Mouse (Mus musculus): Measurements from ENCODE around the gene Hoxc11.

Hoxc11 gene

DNA sequence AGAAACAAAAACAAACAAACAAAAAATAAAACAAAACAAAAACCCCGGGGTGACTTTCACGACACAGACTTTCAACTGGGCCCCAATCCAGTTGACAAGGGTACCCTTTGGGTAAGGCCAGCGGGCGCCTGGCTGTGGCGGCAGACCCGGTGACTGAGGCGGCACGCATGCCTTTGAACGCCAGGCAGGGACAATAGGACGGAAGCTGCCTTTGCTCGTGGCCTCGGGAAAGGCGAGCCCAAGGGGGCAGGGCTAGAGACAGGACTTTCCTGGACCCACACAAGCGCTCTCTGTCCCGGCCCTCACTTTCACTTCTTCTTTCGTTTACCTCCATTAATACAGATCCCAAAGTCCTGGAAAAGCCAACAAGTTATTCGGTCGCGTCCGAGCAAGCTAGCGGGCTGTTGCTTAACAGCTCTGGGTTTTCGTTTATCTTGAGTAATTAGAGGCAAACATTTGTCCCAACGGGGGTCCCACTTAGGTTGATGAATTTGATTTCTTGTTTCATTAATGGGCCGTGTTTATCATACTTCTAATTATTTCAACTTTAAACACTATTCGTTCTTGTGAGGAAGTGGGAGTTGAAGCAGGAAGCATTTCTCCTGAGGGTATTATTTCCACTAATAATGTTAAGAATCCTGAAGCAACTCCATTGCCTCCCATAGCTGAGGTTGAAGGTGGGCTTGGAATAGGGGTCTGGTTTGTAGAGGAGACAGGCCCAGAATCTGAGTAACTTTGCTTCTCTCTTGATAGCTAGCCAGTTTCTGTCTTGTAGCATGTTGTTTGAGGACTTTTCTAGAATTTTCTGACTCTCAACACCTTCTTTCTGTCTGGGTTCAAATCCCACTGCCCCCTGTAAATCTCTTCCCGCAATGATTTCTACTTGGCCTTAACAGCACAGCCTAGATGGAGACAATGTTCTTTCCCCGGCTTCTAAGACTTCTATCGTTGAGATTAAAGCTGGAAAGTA is 9.7 kb downstream of the Hoxc11 start:
- no peak for DNase-seq (ENCODE audit: low spot score in 2 of 2)

DNA sequence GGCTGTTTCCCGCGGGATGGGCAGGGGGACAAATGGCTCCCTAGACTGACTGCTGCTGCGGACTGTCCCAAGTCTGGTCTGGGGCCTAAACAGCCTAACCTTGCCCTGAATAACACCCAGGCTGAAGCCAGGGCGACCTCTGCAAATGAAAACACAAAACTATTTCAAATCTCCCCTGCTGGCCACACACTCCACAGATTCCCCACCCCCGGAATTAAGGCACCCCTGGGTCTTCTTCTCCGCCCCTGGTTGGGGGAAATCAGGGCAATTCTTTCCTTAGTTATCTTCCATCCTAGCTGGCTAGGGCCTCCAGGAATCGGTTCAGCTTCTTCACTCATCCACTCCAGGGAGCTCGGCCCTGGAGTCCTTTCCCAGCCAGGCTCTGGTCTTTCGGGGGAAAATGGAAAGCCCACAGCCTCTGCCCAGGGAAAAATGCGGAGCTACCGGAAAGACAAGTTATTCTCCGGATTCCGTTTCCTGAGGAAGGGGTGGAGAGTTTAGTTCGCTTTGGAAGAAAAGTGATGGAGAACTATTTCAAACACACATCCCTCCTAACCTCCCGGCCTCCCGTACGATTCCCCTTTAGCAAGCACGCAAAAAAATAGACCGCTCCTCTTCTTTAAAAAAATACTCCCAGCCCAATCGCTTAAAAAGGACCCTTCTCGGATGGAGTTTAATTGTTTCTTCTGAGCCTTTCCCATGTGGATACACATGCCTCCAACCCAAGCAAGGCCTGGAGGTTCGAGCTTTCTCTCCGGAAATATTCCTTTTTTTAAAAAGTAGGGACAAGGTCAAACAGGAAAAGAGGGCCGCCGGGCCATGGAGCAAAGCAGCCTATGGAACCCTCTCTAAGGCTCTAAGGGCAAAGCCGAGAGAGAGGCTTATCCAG is 11.0 kb downstream of the Hoxc11 start:
- no peak for DNase-seq (ENCODE audit: low spot score in 2 of 2)

DNA sequence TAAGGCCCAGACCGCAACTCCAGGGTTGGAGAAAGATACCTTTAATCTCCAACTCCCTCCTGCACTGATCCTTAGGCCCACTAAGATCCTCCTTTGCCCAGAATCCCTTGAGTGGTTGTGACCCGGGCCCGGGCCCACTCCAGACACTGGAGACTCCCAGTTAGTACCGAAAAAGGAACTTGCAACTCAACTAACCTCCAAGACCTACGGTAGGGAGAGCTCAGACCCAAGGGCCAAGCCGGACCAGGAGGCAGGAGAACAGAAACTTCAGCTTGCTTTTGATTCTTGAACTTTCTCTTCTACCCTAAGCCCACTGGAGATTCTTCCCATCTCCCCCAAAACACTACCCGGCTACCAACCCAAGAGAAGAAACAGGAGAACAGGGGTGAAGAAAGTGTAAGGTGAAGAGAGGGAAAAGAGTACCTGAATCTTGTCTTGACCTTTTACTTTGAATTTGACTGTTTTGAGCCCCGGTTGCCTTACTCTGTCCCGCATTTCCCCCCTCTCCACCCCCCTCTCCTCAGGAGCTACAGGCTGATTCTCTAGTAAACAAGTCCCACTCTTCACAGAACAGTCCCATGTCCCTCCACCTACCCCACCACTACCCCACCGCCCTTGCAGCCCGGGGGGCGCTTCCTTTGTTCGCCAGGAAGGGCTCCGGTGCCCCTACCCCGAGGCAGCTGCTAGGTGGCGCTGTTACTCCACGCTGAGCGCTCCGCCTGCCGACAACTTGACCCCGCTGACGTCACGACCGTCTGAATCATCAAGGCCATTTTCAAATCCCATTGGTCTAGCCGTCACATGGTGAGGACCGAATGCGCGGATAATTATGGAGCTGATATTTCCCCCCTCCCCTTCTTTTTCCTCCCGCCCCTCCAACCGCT is 11.9 kb downstream of the Hoxc11 start:
- DNase-seq (ENCODE audit: low spot score in 2 of 2): no peak

DNA sequence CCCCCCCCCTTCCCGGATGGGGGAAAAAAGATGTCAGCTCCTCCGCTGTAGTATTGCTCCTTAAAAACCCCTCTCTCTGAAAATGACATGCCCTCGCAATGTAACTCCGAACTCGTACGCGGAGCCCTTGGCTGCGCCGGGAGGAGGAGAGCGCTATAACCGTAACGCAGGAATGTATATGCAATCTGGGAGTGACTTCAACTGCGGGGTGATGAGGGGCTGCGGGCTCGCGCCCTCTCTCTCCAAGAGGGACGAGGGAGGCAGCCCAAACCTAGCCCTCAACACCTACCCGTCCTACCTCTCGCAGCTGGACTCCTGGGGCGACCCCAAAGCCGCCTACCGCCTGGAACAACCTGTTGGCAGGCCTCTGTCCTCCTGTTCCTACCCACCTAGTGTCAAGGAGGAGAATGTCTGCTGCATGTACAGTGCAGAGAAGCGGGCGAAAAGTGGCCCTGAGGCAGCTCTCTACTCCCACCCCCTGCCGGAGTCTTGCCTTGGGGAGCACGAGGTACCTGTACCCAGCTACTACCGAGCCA is 12.6 kb downstream of the Hoxc11 start, which contains the start of gene Hoxc10:
Hoxc10 (plus strand) TSS at position 21 of the 536 bp plus-strand sequence.
- no peak for DNase-seq (ENCODE audit: low spot score in 2 of 2)

DNA sequence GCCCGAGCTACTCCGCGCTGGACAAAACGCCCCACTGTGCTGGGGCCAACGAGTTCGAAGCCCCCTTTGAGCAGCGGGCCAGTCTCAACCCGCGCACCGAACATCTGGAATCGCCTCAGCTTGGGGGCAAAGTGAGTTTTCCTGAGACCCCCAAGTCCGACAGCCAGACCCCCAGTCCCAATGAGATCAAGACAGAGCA is 13.0 kb downstream of the Hoxc11 start, which contains the start of gene Hoxc5:
Hoxc5 (plus strand) TSS at position 132 of the 199 bp plus-strand sequence.
- no peak for DNase-seq (ENCODE audit: low spot score in 2 of 2)

DNA sequence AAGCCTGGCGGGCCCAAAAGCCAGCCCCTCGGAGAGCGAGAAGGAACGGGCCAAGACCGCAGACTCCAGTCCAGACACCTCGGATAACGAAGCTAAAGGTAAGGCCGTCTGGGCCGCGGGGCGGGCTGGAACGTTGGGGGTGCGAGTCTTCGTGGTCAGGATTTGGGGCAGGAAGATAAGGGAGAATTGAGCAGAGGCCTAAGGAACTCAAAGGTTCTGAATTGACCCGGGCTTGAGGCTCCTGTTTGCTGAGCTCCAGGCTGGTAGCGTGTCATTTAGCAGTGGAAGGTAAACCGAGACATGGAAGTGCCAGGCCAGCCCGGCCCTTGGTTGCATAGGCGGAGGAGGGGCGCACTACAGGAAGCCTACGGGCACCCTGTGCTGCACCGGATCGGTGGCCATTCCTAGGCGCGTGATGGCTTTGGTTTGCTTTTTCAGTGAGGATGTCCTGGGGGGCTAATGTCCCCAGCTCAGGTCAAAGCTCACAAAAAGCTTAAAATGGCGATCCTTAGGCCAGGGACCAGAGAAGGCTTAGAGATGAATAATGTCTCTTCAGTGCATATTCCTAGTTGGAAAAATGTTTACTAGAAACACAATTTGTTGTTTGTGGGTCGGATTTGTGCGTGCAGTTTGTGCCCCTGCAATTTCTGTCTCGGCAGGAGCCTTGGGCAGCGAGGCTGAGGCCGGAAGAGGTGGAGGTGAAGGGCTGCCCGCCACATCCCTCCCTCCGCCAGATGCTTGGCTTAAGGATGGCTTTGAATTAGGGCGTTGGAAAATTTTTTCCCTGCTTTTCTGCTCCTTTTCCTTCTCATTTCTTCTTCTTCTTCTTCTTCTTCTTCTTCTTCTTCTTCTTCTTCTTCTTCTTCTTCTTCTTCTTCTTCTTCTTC is 13.5 kb downstream of the Hoxc11 start:
- DNase-seq (ENCODE audit: low spot score in 2 of 2): no peak

DNA sequence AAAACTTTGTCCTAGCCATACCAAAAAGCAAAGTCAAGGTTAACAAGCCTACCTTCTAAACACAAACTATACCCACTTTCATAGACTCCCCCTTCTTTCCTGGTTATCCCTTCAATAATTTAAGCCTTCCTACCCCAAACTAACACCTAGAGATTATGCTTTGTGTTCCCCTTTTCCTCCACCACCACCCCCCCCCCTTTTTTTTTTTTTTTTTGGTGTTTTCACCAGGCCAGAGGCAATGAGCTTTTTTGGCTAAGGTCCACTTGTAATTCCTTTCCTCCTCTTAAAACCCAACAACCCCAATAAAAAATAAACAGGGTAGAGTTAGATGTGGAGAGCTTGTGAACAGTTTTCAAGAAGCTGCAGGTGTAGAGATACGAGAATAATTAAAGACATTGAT is 15.1 kb downstream of the Hoxc11 start:
- DNase-seq (ENCODE audit: low spot score in 2 of 2): no peak

DNA sequence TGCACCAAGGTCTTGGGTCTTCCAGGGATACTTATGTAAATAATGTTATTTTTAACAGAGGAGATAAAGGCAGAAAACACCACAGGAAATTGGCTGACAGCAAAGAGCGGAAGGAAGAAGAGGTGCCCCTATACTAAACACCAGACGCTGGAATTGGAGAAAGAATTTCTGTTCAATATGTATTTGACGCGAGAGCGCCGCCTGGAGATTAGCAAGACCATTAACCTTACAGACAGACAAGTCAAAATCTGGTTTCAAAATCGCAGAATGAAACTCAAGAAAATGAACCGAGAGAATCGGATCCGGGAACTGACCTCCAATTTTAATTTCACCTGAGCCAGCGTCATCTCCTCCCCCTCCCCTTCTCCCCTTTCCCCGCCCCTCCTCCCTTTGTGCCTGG is 16.5 kb downstream of the Hoxc11 start:
- DNase-seq (ENCODE audit: low spot score in 2 of 2): no peak

DNA sequence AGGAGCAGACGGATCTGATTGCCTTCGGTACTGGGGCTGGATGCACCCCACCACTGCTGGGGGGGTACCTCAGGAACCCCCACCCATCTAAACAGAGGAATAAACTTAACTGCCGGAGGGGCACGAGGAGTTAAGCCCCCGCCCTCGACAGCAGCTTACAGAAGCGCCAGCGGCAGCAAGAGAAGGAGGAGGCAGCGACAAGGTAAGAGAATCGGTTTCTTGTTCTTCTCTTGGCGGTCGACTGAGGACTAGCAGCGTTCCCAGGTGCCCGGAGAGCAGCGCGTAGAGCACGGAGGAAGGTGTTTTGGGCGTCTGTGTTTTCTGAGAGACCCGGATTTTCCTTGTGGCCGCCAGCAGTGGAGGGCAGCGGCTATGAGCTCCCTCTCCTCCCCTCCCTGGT is 18.0 kb downstream of the Hoxc11 start:
- DNase-seq (ENCODE audit: low spot score in 2 of 2): no peak

DNA sequence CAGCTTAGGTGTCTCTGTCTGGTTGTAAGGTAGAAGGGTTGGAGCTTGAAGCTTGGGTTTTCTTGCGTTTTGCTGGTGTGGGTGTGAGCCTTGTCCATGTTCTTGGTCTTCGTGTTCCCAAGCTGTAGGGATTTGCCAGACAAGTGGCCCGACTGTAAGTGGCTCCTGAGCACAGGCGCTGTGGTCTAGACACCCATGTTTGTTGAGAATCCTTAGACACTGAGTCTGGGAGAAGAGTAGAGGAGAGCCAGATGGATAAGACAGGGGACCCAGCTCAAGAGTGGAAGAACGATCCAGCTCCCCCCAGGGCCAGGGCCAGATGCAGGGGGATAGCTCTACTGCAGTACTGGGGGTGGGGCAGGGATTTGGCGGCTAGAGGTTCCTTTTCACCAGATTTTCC is 18.5 kb downstream of the Hoxc11 start:
- DNase-seq (ENCODE audit: low spot score in 2 of 2): no peak

DNA sequence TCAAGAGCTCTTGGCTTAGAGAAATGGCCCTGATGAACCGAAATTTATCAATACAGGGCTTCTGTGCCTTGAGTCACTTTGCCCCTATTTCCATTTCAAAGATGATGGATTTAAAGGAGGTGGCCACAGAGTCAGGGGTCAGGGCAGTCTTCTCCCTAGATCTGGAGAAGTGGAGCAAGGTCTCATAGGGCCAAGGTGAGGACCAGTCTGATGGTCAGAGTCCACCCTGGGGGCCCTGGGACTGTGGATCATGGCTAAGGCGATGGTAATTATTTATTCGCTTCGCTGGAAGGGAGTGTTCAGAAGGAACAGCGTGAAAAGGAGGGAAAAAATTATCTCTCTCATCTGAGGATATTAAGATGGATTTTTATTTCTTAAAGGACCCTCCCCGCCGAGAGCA is 20.8 kb downstream of the Hoxc11 start:
- no peak for DNase-seq (ENCODE audit: low spot score in 2 of 2)

DNA sequence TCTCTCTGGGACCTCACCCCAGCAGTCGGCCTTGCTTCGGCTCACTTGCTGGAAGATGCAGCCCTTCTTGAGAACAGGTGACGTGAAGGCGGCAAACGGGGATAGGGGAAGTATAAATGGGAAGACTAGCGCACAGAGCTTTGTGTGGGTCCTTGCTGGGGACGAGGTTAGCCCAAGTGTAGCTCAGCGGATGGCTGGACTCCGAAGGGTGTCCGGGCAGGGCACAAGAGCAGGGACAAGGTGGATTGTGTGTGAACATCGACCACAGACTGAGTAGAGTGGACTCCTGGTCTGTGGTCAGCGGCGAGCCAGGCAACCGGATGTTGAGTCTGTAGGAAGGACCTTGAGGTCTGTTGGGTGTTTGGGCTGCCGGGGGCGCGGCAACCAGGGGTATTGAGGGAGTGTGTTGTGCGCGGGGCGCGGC is 21.5 kb downstream of the Hoxc11 start:
- DNase-seq (ENCODE audit: low spot score in 2 of 2): no peak

DNA sequence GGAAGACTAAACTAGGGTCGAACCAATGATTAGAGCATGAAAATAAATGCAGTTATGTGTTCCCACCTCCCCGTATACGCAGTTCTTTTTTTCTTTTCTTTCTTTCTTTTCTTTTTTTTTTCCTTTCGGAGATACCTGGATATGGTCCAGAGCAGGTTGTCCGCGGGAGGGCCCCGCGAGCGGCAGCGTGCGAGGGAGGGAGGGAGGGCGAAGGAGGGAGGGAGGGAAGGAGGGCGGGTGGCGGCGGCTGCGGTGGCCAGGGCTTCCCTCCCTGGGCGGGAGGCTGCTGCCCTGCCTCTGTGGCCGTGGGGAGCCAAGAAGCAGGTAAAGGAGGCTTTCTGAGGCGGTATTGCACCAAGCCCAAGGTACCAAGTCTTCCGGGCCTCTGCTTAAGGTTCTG is 21.9 kb downstream of the Hoxc11 start, which contains the start of gene Hoxc9:
Hoxc9 (plus strand) TSS at position 269 of the 400 bp plus-strand sequence.
- DNase-seq (ENCODE audit: low spot score in 2 of 2): no peak

DNA sequence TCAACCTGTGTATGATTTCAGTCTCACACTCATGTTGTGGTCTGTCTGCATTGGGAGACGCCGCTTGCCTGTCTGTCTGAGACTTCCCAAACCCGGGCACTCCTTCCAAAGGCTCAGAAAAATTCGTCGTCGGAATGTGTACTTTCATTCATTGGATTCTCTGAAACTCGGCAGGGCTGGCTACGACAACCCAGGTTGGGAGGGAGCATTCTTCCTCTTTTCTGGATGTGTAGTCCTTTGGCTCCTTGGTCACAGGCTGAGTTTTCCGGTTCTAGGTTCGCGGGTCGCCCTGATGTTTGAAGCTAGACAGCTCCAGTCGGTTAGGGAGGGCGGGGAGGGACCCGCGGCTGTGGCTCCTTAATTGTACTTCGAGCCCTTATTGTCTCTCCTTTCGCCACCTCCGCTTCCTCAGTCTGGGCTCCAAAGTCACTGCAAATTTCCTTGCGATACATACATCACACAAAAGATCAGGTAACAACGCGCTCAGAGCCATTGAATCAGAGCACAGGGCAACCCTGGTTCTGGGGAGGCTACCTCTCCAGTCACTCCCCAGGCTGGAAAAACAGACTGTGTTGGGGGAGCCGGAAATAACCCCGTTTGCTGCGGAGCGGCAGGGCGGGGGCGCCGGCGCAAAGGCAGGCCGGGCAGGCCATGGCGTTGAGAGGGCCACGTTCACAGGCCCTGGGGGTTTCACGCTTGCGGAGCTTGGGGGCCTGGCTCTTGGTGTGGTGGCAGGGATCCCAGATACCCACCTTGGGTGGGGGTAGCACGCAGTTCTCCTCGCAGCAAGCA is 22.6 kb downstream of the Hoxc11 start:
- DNase-seq (ENCODE audit: low spot score in 2 of 2): no peak

DNA sequence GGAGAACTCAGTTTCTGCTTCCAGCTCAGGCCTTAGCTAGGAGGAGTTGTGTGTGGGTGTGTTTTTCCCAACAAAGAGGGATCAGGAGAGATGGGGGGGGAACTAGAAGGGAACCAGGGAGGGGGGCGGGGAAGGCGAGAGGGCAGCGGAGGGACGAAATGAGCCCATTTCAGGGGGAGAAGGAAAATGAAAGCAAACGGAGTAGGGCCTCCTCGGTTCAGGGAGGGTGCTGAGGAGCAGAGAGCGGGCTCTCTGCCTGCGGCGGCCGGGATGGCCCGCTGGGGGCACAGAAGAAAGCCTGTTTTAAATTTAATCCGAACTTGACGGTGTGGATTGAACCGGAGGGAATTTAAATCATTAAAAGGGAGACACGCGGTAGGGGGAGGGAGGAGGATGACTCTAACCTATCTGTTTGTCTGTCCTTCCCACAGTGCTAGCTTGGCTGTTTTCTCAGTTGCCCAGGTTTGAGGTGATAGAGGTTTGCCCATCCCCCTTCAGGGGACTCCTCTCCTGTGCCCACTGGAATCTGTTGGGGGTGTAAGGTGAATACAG is 23.3 kb downstream of the Hoxc11 start:
- DNase-seq (ENCODE audit: low spot score in 2 of 2): no peak

DNA sequence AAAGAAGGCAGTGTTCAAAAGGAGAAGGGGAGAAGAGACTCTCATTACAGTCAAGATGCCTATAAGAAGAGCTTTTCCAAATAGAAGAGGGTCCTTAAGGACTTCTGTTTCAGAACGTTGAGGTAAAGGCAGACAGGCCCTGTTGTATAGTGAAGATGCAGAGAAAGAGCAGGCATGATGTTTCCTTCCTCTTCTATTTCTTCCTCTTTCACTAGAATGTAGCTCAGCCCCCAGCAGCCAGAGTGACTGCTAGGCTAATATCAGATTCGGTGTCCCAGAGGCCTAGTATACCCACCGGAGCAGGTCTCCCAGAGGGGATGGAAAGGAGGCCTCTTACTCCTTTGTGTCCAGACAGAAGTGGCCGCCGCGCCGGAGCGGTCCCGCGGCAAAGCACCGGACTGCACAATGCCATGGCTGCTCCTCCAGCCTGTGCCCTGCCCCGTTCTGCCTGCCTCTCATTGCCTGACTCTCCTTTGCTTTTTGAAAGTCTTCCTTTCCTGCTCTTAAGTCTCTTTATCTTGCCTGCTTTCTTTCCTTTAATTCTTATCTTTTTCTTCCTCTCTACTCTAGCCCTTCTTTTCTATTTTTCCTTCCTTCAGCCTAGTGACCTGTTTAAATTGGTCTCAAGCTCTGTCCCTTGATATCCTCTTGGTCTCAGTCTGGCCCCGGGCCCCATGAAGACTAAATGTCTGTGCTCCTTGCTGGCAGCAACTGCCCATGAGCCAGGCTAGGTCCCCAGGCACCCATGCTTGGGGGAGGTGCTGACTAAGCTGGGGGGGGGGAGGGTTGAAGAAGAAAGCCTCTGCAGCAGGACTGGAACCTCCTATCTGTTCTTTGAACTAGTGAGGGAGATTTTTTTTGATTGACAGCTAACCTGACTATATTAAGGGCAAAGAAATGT is 24.6 kb downstream of the Hoxc11 start:
- no peak for DNase-seq (ENCODE audit: low spot score in 2 of 2)

DNA sequence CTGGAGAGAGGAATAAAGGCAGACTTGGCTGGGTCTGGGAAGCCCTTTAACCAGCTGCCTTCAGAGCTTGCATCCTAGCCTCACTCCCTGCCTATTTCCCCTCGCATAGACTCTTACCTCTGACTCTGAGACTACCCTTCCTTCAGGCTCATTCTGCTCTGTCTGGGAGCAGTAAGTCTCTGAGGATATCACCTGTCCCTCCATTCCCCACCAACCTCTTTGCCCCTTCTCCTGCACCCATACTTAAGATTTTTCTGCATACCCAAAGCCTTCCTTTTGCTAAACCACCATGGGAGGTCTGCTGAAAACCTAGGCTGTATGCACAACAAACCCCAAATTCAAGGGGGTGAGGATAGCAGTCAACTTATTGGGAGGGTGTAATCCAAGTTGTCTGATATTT is 25.7 kb downstream of the Hoxc11 start:
- DNase-seq (ENCODE audit: low spot score in 2 of 2): no peak

DNA sequence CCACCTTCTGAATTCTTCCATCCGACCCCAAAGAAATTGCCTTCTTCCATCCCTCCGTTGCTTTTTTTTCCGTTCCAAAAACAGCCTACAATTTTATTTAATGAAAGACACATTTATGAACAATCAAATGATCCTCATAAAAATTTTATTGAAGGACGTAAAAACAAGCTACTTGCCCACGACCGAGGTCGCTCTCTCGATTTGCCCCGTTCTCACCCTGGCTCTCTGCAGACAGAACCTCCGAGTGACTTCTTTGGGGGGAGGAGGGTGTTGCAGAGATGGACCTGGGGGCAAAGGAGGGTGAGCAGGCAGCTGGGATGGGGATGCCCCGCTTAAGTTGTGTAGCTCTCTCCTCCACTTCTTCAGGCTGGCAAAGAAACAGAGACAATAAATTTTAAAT is 26.1 kb downstream of the Hoxc11 start:
- no peak for DNase-seq (ENCODE audit: low spot score in 2 of 2)
